Mouse (Mus musculus) forebrain, embryonic 11.5 days (tissue): ENCODE measurements at regions not wholly inside any gene's neighbourhood (a gene's known extent, or its start where the extent isn't known, plus 50 kb on each side); places are given as distances from the start of the nearest gene placed in this dataset.
A peak's percentile ranks its signal among the peaks of the same experiment; 100 is the strongest.

Source experiments
- ATAC-seq: fragments of 200-750 bp; cut with Nextera tagmentation; replicated peaks from 2 replicates; pipeline ENCODE4 v1.8.0; 2017; ENCODE audit warnings: moderate TSS enrichment; ENCODE audit not compliant: low FRiP score
- DNase-seq: peaks from one replicate; pipeline ENCODE4 v3.0.0-alpha.2; 2017; ENCODE audit warnings: low spot score
- H3K27ac ChIP-seq: fragments of 300-500 bp; sonication (generic); 2 replicates; pipeline ENCODE4 v1.5.1; 2014; ENCODE audit warnings: low read depth, low read length
- H3K27me3 ChIP-seq: fragments of 300-500 bp; sonication (generic); 2 replicates; pipeline ENCODE4 v1.6.1; 2014; ENCODE audit warnings: mild to moderate bottlenecking, low read length, mixed read lengths; ENCODE audit not compliant: control insufficient read depth, insufficient read depth
- H3K36me3 ChIP-seq: fragments of 300-500 bp; sonication (generic); 2 replicates; pipeline ENCODE4 v1.6.1; 2014; ENCODE audit warnings: mild to moderate bottlenecking, low read length, moderate library complexity, mixed read lengths; ENCODE audit not compliant: control insufficient read depth, insufficient read depth
- H3K4me1 ChIP-seq: fragments of 300-500 bp; sonication (generic); replicated peaks from 2 replicates; pipeline ENCODE4 v1.6.1; 2014; ENCODE audit warnings: low read length, mixed read lengths; ENCODE audit not compliant: control insufficient read depth, insufficient read depth
- H3K4me2 ChIP-seq: fragments of 300-500 bp; sonication (generic); 2 replicates; pipeline ENCODE4 v1.6.1; 2014; ENCODE audit warnings: low read depth, mild to moderate bottlenecking, low read length, moderate library complexity, mixed read lengths; ENCODE audit not compliant: severe bottlenecking
- H3K4me3 ChIP-seq: fragments of 300-500 bp; sonication (generic); 2 replicates; pipeline ENCODE4 v1.5.1; 2014; ENCODE audit warnings: low read depth, low read length
- H3K9ac ChIP-seq: fragments of 300-500 bp; sonication (generic); 2 replicates; pipeline ENCODE4 v1.6.1; 2014; ENCODE audit warnings: low read length
- H3K9me3 ChIP-seq: fragments of 300-500 bp; sonication (generic); 2 replicates; pipeline ENCODE4 v1.6.1; 2016; ENCODE audit warnings: low read length, mixed read lengths; ENCODE audit not compliant: control insufficient read depth
- whole genome bisulfite sequencing: fragments of 180-500 bp; shearing (Covaris S2); extraction: QIAGEN DNeasy Blood & Tissue Kit; methylation state at CpG from one replicate; pipeline ENCODE4 v1.1.7; 2014; 5-methylcytosine and 5-hydroxymethylcytosine counted together

DNA sequence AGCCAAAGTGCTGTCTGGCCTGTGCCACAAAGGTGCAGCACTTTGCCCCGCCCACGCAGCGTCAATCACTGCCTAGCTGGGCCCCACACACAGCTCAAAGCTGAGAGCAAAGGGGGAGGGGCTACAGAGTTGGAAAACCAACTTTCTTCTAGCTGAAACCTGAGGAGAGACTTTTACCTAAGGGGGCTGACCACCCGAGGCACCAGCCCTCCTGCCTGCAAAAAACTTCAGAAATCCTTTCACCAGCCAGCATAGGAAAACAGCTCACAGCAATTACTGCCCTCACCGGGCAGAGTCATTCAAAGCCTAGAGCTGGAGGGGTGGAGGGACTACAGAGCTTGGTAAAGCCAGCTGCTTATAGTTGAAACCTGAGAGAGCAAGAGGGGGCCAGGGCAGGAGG is 74.6 kb upstream of the Pabpc5 start:
- Histone ChIP-seq H3K9ac (no peak overlapping the region), H3K4me1 (no peaks in the 10 kb centered on the region), H3K27ac (no peak overlapping the region), H3K9me3 (no peaks in the 10 kb centered on the region), H3K27me3 (no peaks in the 10 kb centered on the region), H3K4me2 (no peak overlapping the region), H3K36me3 (no peaks in the 10 kb centered on the region), H3K4me3 (no peak overlapping the region)
- WGBS: 31% methylated on average over 5 of the region's 5 CpGs
- DNase-seq (peak; percentile 67), ATAC-seq (peak; percentile 91)
